Mouse (Mus musculus): ENCODE data around the gene Map7. TPM values are rescaled to one million over a fixed set of nuclear protein-coding genes. Genes with fewer than 3 reads are reported as not detected.

Map7 gene
- polyA plus RNA-seq, 1 experiment from 2014 or later: 2.7 TPM

DNA sequence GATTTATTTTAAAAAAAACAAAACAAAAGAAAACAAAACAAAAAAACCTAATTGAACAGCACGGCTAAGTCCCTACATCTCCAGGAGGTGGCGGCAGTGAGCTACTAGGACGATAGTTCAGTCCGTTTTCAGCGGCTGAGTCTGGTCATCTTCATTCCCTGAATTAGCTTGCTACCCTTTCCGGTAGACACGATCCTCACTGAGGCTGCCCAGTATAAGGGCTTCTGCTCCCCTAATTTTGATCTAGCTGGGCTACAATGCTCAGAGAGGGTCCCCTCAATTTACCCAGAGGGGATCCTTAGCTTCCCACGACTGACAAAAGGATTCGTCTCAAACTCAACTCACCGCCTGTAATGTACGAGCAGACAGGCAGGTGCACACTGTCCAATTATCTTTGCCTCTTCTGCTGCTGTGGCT is 142.2 kb downstream of the Map7 start:
- ATAC-seq (peak; percentile 44; the same call in 1 of the 2 replicates), DNase-seq (ENCODE audit: low spot score) (peak; percentile 95)
- no peak overlapping the region for H3K27ac ChIP-seq (ENCODE audit: low read depth, low read length)
- peak overlapping the region; percentile 26 for H3K9ac ChIP-seq (ENCODE audit: low read length)
- no peaks in the 10 kb centered on the region for H3K9me3 ChIP-seq (replicated peaks; ENCODE audit: control insufficient read depth, low read length)
- peaks cover 15% of the 10 kb centered on the region for H3K4me1 ChIP-seq (ENCODE audit: control insufficient read depth, insufficient read depth, low read length)
- no peaks in the 10 kb centered on the region for H3K27me3 ChIP-seq (replicated peaks; ENCODE audit: control insufficient read depth, insufficient read depth, low read length)
- 10% methylated on average over 11 of the region's 11 CpGs for WGBS
- no peak overlapping the region; the same call in 1 of the 2 replicates for H3K4me3 ChIP-seq (ENCODE audit: low read depth, low read length)
- H3K36me3 ChIP-seq (ENCODE audit: control insufficient read depth, insufficient read depth, low read length): no peaks in the 10 kb centered on the region
- peak overlapping the region; percentile 35 for H3K4me2 ChIP-seq (ENCODE audit: low read length)

- no peak overlapping the region for H3K9ac ChIP-seq (ENCODE audit: low read length)
- no peaks in the 10 kb centered on the region for H3K36me3 ChIP-seq (ENCODE audit: control insufficient read depth, insufficient read depth, low read length)
- WGBS: 75% methylated on average over 5 of the region's 5 CpGs
- ATAC-seq: no peak
- H3K9me3 ChIP-seq (replicated peaks; ENCODE audit: control insufficient read depth, low read length): no peaks in the 10 kb centered on the region
- H3K4me3 ChIP-seq (ENCODE audit: low read depth, low read length): no peak overlapping the region
- no peak for DNase-seq (ENCODE audit: low spot score)
- H3K4me2 ChIP-seq (ENCODE audit: low read length): no peak overlapping the region
- no peaks in the 10 kb centered on the region for H3K4me1 ChIP-seq (ENCODE audit: control insufficient read depth, insufficient read depth, low read length)
- no peaks in the 10 kb centered on the region for H3K27me3 ChIP-seq (replicated peaks; ENCODE audit: control insufficient read depth, insufficient read depth, low read length)
- H3K27ac ChIP-seq (ENCODE audit: low read depth, low read length): no peak overlapping the region
Measured at GRCm38 (mm10) chr10:20295961-20296360, 147.7 kb downstream of the Map7 start.

- Histone ChIP-seq H3K27ac (ENCODE audit: low read depth, low read length) (no peak overlapping the region), H3K9ac (ENCODE audit: low read length) (no peak overlapping the region), H3K36me3 (ENCODE audit: control insufficient read depth, insufficient read depth, low read length) (no peaks in the 10 kb centered on the region), H3K9me3 (replicated peaks; ENCODE audit: control insufficient read depth, low read length) (no peaks in the 10 kb centered on the region), H3K27me3 (replicated peaks; ENCODE audit: control insufficient read depth, insufficient read depth, low read length) (no peaks in the 10 kb centered on the region), H3K4me2 (ENCODE audit: low read length) (no peak overlapping the region), H3K4me1 (ENCODE audit: control insufficient read depth, insufficient read depth, low read length) (no peaks in the 10 kb centered on the region), H3K4me3 (ENCODE audit: low read depth, low read length) (no peak overlapping the region)
- WGBS: 40% methylated on average over 3 of the region's 3 CpGs
- DNase-seq (ENCODE audit: low spot score): no peak
- ATAC-seq: no peak
Measured at GRCm38 (mm10) chr10:20298152-20298920, 150.1 kb downstream of the Map7 start.

- no peak overlapping the region for H3K4me3 ChIP-seq (ENCODE audit: low read depth, low read length)
- no peaks in the 10 kb centered on the region for H3K9me3 ChIP-seq (replicated peaks; ENCODE audit: control insufficient read depth, low read length)
- H3K27me3 ChIP-seq (replicated peaks; ENCODE audit: control insufficient read depth, insufficient read depth, low read length): no peaks in the 10 kb centered on the region
- H3K4me2 ChIP-seq (ENCODE audit: low read length): no peak overlapping the region
- WGBS: 75% methylated on average over 5 of the region's 5 CpGs
- DNase-seq (ENCODE audit: low spot score) (no peak), ATAC-seq (no peak)
- no peak overlapping the region for H3K27ac ChIP-seq (ENCODE audit: low read depth, low read length)
- no peak overlapping the region for H3K9ac ChIP-seq (ENCODE audit: low read length)
- no peaks in the 10 kb centered on the region for H3K36me3 ChIP-seq (ENCODE audit: control insufficient read depth, insufficient read depth, low read length)
- H3K4me1 ChIP-seq (ENCODE audit: control insufficient read depth, insufficient read depth, low read length): no peaks in the 10 kb centered on the region
Measured at GRCm38 (mm10) chr10:20299114-20299513, 150.8 kb downstream of the Map7 start.

- Histone ChIP-seq H3K4me2 (ENCODE audit: low read length) (peak overlapping the region; percentile 82), H3K9me3 (replicated peaks; ENCODE audit: control insufficient read depth, low read length) (no peaks in the 10 kb centered on the region), H3K4me3 (ENCODE audit: low read depth, low read length) (peak overlapping the region; percentile 81), H3K36me3 (ENCODE audit: control insufficient read depth, insufficient read depth, low read length) (no peaks in the 10 kb centered on the region), H3K27me3 (replicated peaks; ENCODE audit: control insufficient read depth, insufficient read depth, low read length) (no peaks in the 10 kb centered on the region), H3K4me1 (ENCODE audit: control insufficient read depth, insufficient read depth, low read length) (peaks cover 14% of the 10 kb centered on the region), H3K9ac (ENCODE audit: low read length) (peak overlapping the region; percentile 92), H3K27ac (ENCODE audit: low read depth, low read length) (peak overlapping the region; percentile 100)
- ATAC-seq: no peak
- 48% methylated on average over 11 of the region's 11 CpGs for WGBS
- DNase-seq (ENCODE audit: low spot score): no peak
Measured at GRCm38 (mm10) chr10:20310969-20311769, 162.9 kb downstream of the Map7 start.

- WGBS: under 1% methylated on average over 83 of the region's 84 CpGs
Measured at GRCm38 (mm10) chr10:20311918-20312735, 163.9 kb downstream of the Map7 start, which contains the start of gene Bclaf1. Gene Bclaf1, plus strand, starts transcription at chr10:20312469.

DNA sequence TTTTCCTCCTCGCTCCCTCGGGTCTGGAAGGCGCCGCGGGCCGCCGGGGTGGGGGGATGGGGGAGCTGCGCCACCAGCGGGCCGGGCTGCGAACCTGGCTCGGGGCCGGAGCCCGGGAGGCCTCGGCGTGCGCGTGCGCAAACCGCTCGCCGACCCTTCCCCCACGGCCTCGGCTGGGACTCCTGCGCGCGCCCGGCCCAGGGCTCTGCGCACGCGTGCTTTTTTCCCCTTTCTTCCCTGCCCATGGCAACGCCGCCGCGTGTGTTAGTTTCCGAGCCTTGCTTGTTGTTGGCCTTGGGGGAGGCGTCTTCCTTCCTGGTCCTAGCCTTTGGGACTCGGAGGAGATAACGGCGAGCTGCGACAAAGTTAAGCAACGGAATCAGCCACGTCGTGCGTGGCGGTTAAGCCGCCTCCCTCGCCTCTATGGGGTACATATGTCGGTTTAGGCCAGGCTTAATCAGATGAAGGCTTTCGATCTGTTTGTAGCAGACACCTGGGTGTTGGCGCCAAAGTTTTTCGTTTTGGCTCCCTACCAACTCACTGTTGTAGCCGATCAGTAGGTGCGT is 164.5 kb downstream of the Map7 start:
- H3K4me2 ChIP-seq (ENCODE audit: low read length): peak overlapping the region; percentile 53
- H3K36me3 ChIP-seq (ENCODE audit: control insufficient read depth, insufficient read depth, low read length): no peaks in the 10 kb centered on the region
- WGBS: 0% methylated on average over 52 of the region's 54 CpGs
- peak overlapping the region; percentile 92 for H3K9ac ChIP-seq (ENCODE audit: low read length)
- H3K4me1 ChIP-seq (ENCODE audit: control insufficient read depth, insufficient read depth, low read length): peaks cover 14% of the 10 kb centered on the region
- DNase-seq (ENCODE audit: low spot score): peak; percentile 94
- no peaks in the 10 kb centered on the region for H3K9me3 ChIP-seq (replicated peaks; ENCODE audit: control insufficient read depth, low read length)
- ATAC-seq: peak; percentile 82
- H3K27me3 ChIP-seq (replicated peaks; ENCODE audit: control insufficient read depth, insufficient read depth, low read length): no peaks in the 10 kb centered on the region
- H3K4me3 ChIP-seq (ENCODE audit: low read depth, low read length): peak overlapping the region; percentile 81
- peak overlapping the region; percentile 100 for H3K27ac ChIP-seq (ENCODE audit: low read depth, low read length)

More at GRCm38 (mm10) chr10:20311918-20312735, 163.9 kb downstream of the Map7 start, which contains the start of gene Bclaf1:
- Histone ChIP-seq H3K9me3 (replicated peaks; ENCODE audit: control insufficient read depth, low read length) (no peaks in the 10 kb centered on the region), H3K9ac (ENCODE audit: low read length) (peak within 1 kb of the TSS; percentile 92), H3K4me2 (ENCODE audit: low read length) (peak within 1 kb of the TSS; percentile 82), H3K4me3 (ENCODE audit: low read depth, low read length) (peak within 1 kb of the TSS; percentile 81), H3K36me3 (ENCODE audit: control insufficient read depth, insufficient read depth, low read length) (no peaks in the 10 kb centered on the region), H3K27me3 (replicated peaks; ENCODE audit: control insufficient read depth, insufficient read depth, low read length) (no peaks in the 10 kb centered on the region), H3K4me1 (ENCODE audit: control insufficient read depth, insufficient read depth, low read length) (peaks cover 14% of the 10 kb centered on the region), H3K27ac (ENCODE audit: low read depth, low read length) (peak within 1 kb of the TSS; percentile 100)
- ATAC-seq (peak; percentile 98), DNase-seq (ENCODE audit: low spot score) (peak; percentile 100)

- Histone ChIP-seq H3K36me3 (ENCODE audit: control insufficient read depth, insufficient read depth, low read length) (peaks cover 6% of the 10 kb centered on the region; the same call in 1 of the 2 replicates), H3K27ac (ENCODE audit: low read depth, low read length) (no peak overlapping the region), H3K4me2 (ENCODE audit: low read length) (peak overlapping the region; percentile 53), H3K9me3 (replicated peaks; ENCODE audit: control insufficient read depth, low read length) (no peaks in the 10 kb centered on the region), H3K9ac (ENCODE audit: low read length) (peak overlapping the region; percentile 92), H3K4me1 (ENCODE audit: control insufficient read depth, insufficient read depth, low read length) (peaks cover 14% of the 10 kb centered on the region), H3K27me3 (replicated peaks; ENCODE audit: control insufficient read depth, insufficient read depth, low read length) (no peaks in the 10 kb centered on the region), H3K4me3 (ENCODE audit: low read depth, low read length) (peak overlapping the region; percentile 81)
- DNase-seq (ENCODE audit: low spot score): no peak
- no peak for ATAC-seq
- 48% methylated on average over 13 of the region's 13 CpGs for WGBS
Measured at GRCm38 (mm10) chr10:20313447-20313846, 165.2 kb downstream of the Map7 start.

Measured in forebrain, embryonic 14.5 days (tissue).